Mouse (Mus musculus): ENCODE measurements around the gene Nvl. TPM values are rescaled to one million over a fixed set of nuclear protein-coding genes. Genes with fewer than 3 reads are reported as not detected.

Gene Nvl
- polyA plus RNA-seq (2017; shearing (Covaris generic)): 10 to 100 TPM; 30.7 to 48.4 (median 36.3) TPM

DNA sequence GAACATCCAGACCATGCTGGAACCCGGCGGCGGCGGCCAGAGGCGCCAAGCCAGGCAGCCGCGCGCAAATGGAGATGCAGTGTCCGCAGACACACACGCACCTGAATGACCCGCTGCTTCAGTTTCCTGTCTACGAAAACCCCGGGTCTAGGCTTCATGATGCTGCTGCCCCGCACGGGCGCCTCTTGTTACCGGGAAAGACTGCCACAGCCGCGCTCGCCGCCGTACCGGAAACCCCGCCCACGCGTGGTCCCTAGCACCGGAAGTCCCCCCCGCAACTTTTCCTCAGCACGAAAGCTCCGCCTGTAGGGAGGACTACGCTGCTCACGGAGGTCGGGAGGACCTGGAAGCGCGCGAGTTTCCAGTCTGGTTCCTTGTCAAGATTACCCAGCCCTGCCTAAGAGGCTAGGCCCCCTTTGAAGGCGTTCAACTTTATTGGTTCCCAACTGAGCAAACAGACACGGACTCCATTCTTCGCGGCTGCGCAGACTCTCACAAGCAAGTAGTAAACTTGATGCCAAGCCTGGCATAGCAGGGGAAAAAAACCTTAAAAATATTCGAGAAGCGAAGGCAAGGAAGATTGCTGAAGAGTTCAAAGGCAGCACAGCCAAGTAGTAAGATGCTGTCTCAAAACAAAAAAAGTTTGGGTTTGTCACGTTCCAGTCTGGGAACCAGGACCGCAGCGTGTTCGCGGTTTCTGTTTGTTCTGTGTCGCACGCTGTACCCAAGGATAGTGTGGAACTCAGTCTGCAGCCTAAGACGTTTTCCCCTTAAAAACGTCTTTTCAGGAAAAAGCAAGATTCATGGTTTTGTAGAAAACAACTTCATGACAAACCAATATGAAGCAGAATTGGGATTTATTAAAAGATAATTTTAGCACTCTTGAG, at the start of gene Nvl, which contains the start of gene Cnih4:
Nvl (minus strand) TSS at position 255 of the 887 bp plus-strand sequence.
Cnih4 (plus strand) TSS at position 744 of the 887 bp plus-strand sequence.
- peak; percentile 88 for ATAC-seq

DNA sequence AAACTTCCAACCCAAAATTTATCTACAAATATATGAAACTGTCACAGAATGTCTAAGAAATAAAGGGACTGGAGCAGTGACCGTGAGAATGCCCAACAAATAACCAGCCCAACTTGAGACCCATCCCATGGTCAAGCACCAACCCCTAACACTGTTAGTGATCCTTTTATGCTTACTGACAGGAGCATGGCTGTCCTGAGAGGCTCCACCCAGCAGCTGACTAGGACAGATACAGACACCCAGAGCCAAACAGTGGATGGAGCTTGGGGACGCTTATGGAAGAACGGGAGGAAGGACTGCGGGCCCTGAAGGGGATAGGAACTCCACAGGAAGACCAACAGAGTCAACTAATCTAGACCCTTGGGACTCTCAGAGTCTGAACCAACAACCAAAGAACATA, 44.9 kb upstream of the Nvl start:
- no peak for ATAC-seq

DNA sequence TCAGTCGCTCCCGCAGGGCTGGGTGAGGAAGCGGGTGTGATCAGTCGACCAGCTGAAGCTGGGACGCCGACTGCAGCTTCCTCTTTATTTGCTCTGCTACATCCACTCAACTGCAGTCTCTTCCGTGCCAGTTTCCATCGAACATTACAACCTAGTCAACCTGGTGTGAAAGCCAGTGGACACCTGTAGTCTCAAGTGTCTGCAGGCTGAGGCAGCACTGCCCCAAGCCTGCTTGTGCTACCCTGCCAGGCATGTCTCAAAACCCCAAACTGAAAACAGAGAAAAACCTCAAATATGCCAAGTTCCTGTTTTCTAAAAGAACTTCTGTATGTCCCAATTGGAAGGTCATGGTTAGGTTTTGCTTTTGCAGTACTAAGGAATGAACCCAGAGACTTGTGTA, 26.2 kb upstream of the Nvl start:
- ATAC-seq: no peak

DNA sequence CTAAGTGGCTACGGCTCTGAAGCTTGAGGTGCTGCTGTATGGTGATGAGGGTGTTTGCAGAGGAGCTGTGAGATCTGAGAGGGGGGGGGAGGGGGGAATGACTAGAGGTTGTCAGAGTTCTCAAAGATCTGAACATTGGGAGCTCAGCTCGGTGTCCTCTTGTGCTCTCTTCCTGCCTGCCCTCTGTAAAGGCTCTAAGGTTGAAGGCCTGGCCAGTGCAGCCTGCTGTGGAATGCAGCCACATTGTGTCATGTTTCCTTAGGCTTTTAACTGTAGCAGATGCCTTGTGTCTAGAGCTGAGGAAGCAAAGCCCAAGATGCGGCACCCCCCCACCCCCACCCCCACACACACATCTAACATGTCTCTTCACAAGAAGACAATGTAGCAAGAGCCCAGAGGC, 24.4 kb upstream of the Nvl start:
- ATAC-seq: no peak

DNA sequence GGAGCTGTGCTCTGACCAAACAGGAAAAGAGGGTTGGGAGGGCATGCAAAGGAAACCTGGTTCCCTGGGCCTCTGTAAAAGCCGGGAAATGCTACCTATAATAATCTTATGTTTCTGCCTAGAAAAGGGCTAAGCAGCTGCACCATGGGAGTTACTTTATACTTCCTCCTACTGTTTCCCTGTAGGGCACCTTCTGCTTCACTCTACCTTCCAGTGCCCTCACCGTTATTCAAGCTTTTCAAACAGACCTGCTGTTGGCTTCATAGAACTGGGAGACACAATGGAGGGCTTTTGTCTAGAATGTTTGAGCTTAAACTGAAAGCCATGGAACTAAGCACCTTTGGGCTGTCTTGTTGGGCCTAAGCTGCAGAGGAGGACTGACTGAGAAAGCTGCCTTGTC, 23.8 kb upstream of the Nvl start:
- no peak for ATAC-seq

DNA sequence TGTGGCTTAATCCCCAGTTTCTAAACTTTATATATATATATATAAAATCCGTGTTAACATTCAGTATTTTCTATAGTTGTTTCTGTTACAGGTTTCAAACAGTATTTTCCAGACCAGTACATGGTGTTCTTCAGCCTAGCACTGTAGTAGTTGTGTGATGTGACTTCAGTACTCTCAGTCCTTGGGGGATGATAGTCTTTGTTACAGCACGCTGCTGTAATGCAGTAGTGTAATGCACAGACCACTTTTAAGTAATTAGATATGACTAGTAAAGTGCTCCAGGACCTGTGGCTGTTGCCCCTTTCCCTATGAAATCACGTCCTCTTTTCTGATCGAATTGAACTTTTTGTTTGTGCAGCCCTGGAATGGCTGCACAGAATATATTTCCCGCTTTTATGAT, 7.5 kb upstream of the Nvl start:
- ATAC-seq: no peak

DNA sequence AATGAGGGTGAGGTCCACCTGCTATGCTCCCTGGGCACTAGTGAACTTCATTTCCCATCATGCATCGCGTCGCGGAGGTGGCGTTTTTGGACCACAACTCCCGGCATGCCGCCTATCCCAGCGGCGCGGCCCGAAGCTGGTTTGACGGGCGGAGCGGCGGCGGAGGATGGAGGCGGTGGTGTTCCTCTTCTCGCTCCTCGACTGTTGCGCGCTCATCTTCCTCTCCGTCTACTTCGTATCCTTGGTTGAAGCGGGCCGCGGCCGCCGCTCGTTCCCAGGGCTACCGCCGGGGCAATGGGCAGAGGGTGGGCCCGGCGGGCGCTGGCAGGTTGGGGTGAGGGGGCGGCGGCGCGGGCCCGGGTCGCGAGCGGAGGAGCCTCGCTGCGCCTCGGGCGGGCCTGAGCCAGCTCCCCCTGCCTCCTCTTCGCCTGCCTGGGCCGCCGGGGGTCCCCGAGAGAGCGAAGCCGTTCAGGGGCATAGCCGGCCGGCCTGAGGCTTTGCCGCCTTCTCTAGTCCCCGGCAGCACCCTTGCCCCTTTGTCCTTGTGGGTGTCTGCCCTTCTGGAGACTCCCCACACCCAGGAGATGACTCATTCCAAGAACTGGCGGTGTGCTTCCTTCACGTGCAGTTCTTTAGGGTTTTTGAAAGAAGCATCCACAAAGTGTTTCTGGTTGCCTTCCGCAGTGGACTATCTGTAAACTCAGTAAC, 7.0 kb upstream of the Nvl start:
- peak; percentile 90 for ATAC-seq

DNA sequence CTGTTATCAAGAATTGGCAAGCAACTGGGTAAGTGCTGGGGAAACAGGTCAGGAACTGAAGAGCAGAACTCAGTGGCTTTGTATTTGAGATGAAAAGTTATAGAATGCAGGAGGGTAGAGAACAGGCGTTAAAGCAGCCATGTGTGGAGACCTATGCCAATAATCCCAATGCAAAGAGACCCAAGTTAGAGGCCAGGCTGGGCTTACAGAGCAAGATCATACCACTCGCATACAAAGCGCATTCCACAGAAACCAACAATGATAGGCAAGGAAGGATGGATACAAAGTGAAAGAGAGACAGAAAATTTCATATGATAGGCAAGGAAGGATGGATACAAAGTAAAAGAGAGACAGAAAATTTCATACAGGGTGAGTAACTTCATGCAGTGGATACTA, 6.4 kb upstream of the Nvl start:
- no peak for ATAC-seq

DNA sequence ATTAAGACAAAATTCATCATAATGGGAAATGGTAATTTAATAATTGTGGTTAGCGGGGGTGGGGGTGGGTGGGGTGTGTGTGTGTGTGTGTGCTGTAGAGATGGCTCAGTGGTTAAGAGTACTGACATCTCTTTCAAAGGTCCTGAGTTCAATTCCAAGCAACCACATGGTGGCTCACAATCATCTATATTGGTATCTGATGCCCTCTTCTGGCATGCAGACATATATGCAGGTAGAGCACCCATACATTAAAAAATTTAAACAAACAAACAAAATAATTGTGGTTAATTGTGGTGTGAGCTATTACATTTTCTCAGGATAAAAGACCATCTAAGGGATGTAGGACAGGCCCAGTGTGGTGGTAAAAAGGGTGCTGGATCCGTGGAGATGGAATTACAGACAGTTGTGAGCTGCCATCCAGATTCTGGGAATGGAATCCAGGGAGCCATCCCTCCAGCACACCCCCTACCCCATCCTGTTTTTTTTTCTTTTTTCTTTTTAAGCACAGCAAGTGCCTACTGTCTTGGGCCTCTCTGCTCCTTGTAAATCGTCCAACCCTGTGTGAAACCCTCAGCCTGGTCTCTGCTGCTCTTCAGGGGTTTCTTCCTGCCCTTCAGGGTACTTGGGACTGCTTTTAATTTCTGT, 5.5 kb upstream of the Nvl start:
- ATAC-seq: no peak

DNA sequence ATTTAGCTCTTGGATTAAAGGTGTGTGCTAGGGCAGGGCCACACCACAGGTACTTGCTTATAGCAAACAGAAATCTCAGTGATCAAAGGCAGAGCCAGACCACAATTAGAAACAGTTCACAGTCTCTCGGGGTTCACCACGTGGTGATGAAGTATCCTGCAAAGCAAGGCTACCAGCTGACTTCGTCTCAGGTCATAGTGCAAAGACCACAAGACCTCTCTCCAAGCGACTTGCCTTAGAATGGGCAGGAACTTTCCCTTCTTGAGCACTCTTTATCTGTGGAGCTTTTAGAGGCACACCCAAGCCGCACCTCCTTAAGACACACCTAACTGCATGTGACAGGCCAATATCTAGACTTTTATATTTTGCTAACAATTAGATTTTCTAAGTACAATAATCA, 4.5 kb upstream of the Nvl start:
- no peak for ATAC-seq

DNA sequence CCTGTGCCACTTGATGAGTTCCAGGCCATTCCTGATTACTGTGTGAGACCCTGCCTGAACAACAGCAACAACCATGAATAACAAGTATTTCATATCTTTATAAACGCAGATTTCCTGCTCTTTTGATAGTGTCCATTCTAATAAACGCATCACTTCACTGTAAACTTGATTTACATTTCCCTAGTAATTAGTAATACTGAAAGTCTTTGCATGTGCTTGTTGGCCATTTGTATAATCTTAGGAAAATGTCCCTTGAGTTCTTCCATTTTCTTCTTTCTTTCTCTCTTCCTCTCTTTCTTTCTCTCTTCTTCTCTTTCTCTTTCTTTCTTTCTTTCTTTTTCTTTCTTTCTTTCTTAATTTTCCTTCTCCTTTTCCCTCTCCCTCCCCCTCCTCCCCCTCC, 2.2 kb upstream of the Nvl start:
- no peak for ATAC-seq

DNA sequence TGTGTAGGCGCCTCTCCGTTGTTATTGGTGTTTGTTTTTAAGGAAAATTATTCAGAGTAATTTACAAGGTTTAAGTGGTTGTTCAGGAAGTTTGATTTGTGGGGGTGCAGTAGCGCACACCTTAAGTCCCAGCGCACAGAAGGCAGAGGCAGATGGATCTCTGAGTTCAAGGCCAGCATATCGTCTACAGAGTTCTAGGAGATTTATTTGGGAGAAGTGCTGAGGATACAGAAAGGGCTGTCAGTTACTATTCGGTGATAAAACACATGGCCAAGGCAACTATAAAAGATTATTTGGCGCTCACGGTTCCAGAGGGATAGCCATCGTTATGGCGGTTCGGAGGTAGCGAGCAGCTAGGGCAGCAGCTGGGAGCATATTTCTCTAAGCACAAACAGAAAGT, 962 bp upstream of the Nvl start:
- ATAC-seq: no peak

DNA sequence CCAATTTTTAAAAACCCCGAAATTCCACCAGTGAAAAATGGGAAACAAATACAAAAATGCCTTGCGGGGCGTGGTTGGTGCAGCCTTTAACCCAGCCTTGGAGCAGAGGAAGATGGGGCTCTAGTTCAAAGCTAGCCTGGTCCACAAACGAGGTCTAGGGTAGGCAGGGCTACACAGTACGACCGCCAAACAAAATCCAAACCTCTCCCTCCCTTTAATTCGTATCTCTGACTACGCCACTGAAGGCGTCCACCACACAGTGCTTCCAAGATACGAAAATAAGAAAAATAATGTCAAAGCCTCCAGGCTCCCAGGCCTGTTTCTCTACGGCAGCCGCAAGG, 425 bp downstream of the Nvl start:
- peak; percentile 8 for ATAC-seq

DNA sequence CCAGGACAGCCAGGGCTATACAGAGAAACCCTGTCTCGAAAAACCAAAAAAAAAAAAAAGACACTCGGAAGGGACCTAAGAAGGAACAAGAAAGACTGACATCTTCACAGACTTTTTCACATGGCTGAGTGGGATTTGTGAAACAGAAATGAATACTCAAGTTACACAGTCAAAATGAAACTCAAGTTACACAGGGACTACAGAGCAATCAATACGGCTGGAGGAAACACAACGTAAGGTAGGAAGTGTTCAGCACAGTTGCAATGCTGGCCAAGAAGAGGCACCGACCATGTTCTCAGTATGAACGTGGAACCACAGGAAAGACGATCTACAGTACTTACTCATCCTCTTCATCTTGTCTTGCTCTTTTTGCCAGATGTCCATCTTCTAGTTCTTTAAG, 5.3 kb downstream of the Nvl start:
- ATAC-seq: peak; percentile 86

DNA sequence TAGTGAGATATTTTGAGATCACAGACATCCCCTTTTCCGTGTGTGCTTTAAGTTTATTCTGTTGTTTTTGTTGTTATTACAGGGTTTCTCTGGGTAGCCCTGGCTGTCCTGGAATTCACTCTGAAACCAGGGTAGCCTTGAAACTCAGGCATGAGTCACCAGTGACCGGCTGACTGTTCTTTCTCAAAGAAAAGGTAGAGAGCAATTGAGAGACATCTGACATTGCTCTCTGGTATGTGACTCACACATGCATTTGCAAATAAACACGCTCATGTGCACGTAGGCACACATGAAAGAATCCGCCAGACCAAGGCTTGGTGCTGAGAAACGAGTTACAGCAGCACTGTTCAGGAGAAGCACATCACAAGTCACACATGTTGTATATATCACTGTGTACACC, 12.1 kb downstream of the Nvl start:
- ATAC-seq: no peak

DNA sequence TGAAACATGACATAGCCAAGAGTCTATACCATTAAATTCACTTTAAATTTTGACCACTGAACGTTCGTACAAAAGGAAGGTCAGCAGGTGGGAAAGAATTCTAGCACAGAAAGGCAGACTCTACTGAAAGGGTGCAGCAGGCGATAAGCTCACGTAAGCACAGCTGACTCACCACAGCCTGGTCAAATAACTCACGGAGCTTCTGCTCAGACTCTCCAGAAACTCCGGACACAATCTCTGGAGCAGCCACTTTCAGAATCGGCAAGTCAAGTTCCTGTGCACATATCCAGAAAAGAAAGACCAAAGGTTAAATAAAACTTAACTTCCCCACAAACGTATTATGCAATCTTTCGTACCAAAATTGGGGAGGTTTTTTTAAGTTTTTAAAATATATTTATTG, 17.2 kb downstream of the Nvl start:
- ATAC-seq: no peak

DNA sequence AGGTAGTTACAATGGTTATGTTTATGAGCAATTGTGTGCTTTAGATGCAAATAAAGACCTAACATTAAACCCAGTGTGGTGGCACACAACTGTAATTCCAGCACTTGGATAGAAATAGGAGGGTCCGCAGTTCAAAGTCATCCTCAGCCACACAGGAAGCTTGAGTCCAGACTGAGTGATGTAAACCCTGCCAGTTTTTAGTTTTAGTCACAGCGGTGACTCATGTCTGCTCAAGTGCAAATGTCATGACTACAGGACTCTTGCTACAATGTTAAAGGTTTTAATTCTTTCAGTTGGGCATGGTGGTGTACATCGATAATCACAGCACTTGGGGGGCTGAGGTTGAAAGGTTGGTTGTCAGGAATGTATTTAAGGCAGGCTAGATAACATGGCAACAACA, 18.1 kb downstream of the Nvl start:
- no peak for ATAC-seq

DNA sequence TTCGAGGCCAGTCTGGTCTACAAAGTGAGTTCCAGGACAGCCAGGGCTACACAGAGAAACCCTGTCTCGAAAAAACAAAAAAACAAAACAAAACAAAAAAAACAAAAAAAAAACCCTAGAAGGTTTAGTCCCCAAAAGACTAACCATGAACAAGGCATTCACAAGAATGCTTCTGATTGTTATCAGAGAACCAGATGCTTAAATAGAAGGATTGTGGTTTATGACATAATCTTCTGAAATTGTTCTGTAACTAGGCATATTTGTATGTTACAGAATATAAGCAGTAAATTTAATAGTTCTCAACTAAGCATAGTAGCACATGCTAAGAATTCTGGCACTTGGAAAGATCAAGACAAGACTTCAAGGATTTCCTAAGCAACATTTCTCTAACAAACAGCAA, 19.9 kb downstream of the Nvl start:
- ATAC-seq: no peak

DNA sequence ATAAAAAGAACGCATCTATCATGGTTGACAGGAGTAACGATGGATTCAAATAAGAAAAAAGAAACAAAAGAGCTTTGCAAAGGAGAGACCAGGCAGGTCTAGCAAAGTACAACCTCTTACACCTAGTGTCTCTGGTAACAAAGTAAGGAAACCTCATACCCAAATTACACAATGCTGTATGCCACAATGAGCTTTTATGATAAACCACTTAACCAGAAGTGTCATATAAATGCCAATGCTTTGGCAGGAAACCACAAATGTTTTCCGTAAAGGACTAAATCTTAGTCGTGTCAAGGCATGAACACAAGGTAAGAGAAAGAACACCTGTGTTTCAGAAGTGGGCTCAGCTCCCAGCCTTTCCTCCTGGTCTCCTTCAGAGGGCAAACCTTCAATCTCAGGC, 26.9 kb downstream of the Nvl start:
- ATAC-seq: no peak

DNA sequence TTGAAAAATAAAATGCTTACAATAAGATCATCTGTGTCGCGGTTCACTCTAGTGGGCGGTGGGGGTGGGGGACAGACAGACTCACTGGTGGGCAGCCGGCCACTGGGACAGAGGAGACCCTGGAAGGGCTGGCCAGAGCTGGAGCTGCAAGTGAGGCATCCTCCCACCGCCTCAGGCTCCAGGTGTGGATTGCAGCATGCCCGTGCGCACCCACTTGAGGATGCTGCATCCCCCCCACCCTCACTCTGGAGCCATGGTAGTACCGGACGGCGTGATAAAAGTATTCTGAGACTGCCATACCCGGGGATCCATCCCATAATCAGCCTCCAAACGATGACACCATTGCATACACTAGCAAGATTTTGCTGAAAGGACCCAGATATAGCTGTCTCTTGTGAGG, 54.0 kb downstream of the Nvl start:
- ATAC-seq: no peak

DNA sequence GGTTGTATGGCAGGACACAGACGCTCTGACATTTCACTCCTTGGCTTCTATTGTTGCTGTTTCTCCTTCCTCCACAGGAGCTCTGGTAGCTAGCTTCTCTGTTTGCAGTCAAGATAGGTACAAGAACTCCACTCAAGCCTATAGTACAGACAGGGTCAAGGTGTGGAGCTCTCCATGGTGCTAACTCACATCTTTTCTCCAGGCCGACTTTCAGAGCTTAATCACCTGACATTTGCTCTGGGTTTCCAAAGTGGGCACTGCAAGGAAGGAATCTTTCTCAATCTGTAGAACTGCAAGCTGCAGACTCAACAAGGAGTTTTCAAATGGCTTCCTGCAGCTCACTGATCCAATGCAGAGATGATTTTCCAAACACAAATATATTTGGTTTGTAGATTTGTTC, 60.0 kb downstream of the Nvl start:
- ATAC-seq: no peak

DNA sequence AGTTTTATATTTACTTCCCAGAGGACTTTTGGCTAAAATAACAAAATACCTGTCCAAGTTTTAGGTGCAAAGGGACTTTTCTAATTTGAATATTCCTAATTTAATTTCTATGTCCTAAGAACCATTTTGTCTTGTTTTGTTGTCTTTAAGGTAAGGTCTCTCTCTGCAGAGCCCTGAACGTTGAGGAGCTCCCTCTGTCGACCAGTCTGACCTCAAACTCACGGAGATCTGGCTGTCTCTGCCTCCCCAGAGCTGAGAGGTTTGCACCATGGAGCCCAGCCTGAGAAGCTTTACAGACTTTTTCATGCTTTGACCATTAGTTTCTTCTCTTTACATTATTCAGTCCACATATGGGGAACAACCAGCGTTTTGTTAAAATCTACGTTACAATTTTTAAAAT, 70.9 kb downstream of the Nvl start:
- no peak for ATAC-seq

DNA sequence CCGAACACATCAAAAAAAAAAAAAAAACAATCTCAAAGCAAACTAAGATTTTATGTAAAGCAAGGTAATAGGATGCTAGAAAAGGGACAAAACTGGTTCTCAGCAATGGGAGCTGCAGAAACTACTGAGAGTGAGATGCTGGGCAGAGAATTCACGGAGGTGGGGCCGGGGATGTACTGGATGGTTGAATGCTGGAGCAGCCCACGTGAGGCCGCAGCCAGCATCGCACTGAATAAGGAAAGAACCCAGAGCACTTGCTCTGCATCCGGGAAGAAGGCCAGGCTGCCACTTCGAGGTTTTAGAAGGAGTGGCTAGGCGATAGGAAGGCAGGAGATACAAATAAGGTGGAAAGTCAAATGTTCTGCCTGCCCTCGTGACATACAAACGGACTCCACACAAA, 74.3 kb downstream of the Nvl start:
- no peak for ATAC-seq

DNA sequence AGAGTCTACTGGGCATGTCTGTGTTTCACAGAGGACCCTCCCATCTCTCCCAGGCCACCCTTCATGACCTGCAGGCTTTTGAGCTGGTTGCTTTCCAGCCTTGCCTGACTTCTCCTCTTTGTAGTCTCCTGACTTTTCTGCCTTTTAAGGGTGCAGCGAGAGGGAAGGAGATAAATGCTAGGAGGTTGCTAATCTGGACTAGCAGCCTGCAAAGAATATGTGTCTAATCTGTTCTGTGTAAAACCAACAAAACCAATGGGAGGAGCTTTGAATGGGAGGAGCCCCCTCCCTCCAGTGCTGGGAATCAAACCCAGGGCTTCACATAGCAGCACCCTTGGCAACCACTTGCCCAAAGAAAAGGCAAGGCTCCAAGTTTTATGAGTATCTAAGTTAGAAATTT, 75.7 kb downstream of the Nvl start:
- ATAC-seq: no peak
